Mouse (Mus musculus) forebrain, embryonic 16.5 days (tissue): ENCODE measurements around the gene Gm45062. TPM values are rescaled to one million over a fixed set of nuclear protein-coding genes. Genes with fewer than 3 reads are reported as not detected.

ENCODE experiments used
- ATAC-seq: fragments of 200-750 bp; cut with Nextera tagmentation; 2 replicates; pipeline ENCODE4 v1.8.0; 2017; ENCODE audit warnings: mild to moderate bottlenecking, moderate library complexity
- H3K27ac ChIP-seq: fragments of 300-500 bp; sonication (generic); 2 replicates; pipeline ENCODE4 v1.5.1; 2014; ENCODE audit warnings: low read length, control low read depth
- H3K27me3 ChIP-seq: fragments of 300-500 bp; sonication (generic); replicated peaks from 2 replicates; pipeline ENCODE4 v1.6.1; 2014; ENCODE audit warnings: low read length; ENCODE audit not compliant: control insufficient read depth, insufficient read depth
- H3K36me3 ChIP-seq: fragments of 300-500 bp; sonication (generic); 2 replicates; pipeline ENCODE4 v1.6.1; 2014; ENCODE audit not compliant: control insufficient read depth, insufficient read depth
- H3K4me1 ChIP-seq: fragments of 300-500 bp; sonication (generic); replicated peaks from 2 replicates; pipeline ENCODE4 v1.6.1; 2014; ENCODE audit warnings: low read length; ENCODE audit not compliant: control insufficient read depth, insufficient read depth
- H3K4me2 ChIP-seq: fragments of 300-500 bp; sonication (generic); 2 replicates; pipeline ENCODE4 v1.6.1; 2014; ENCODE audit warnings: mild to moderate bottlenecking, low read length, control low read depth
- H3K4me3 ChIP-seq: fragments of 300-500 bp; sonication (generic); replicated peaks from 2 replicates; pipeline ENCODE4 v1.5.1; 2014; ENCODE audit warnings: mild to moderate bottlenecking, low read length, control low read depth
- H3K9ac ChIP-seq: fragments of 300-500 bp; sonication (generic); replicated peaks from 2 replicates; pipeline ENCODE4 v1.6.1; 2014; ENCODE audit warnings: low read depth, low read length, control low read depth
- H3K9me3 ChIP-seq: fragments of 300-500 bp; sonication (generic); 2 replicates; pipeline ENCODE4 v1.6.1; 2016; ENCODE audit warnings: low read length; ENCODE audit not compliant: control insufficient read depth
- WGBS: fragments of 180-500 bp; shearing (Covaris S2); extraction: QIAGEN DNeasy Blood & Tissue Kit; methylation state at CpG from one replicate; pipeline ENCODE4 v1.1.7; 2014; 5-methylcytosine and 5-hydroxymethylcytosine counted together
- polyA plus RNA-seq: library from polyadenylated mRNA; unstranded; fragments of >200 nt; fragmentation: Nextera tagmentation; extraction: Ambion mirVana; gene quantifications from 2 replicates; pipeline ENCODE4 v1.2.1, GENCODE M21; 2015

Gm45062 gene
- polyA plus RNA-seq, 1 experiment from 2014 or later = 24.3 TPM

DNA sequence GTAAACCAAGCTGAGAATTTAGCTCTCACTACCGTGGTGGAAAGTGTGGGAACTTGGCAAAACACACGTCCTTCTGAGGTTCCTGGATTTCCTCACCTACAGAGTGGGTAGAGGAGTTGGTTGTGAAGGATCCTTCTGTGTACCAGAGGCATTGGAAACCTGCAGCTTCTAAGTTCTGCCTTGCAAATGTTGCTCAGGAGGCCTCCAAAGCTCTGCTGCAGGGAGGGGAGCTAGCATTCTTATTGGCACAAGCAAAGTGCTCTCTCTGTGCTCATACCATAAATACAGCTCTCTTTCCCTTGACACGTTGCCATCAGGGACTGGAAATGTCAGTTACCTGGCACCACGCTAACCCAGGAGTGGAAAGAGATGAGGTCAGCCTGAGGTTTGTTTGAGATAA is 379.6 kb downstream of the Gm45062 start:
- H3K27ac ChIP-seq = no peak overlapping the region
- no peak for ATAC-seq
- no peaks in the 10 kb centered on the region for H3K4me1 ChIP-seq
- H3K4me3 ChIP-seq = no peak overlapping the region
- H3K4me2 ChIP-seq = no peak overlapping the region
- no peak overlapping the region for H3K9ac ChIP-seq
- H3K36me3 ChIP-seq = no peaks in the 10 kb centered on the region
- 88% methylated on average over 4 of the region's 4 CpGs for WGBS
- no peaks in the 10 kb centered on the region for H3K27me3 ChIP-seq
- no peaks in the 10 kb centered on the region for H3K9me3 ChIP-seq

DNA sequence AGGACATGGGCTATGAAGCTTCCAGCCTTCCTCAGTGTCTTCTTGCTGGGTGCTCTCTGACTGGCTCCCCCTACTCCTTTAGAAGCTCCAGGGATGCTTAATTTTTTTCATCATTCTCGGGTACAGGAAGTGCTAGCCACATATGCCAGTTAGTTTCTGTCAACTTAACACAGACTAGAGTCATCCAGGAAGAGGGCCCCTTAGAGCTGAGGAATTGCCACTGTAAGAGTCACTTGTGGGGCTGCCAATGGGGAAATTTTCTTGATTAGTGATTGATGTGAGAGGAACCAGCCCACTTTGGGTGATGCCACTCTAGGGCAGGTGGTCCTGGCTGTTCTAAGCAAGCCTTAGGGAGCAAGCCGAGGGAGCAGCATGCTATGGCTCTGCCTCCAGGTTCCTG is 380.3 kb downstream of the Gm45062 start:
- ATAC-seq = no peak
- no peaks in the 10 kb centered on the region for H3K9me3 ChIP-seq
- H3K27ac ChIP-seq = no peak overlapping the region
- no peaks in the 10 kb centered on the region for H3K36me3 ChIP-seq
- WGBS = 85% methylated on average over 2 of the region's 2 CpGs
- H3K9ac ChIP-seq = no peak overlapping the region
- H3K4me1 ChIP-seq = no peaks in the 10 kb centered on the region
- no peak overlapping the region for H3K4me2 ChIP-seq
- H3K27me3 ChIP-seq = no peaks in the 10 kb centered on the region
- H3K4me3 ChIP-seq = no peak overlapping the region

DNA sequence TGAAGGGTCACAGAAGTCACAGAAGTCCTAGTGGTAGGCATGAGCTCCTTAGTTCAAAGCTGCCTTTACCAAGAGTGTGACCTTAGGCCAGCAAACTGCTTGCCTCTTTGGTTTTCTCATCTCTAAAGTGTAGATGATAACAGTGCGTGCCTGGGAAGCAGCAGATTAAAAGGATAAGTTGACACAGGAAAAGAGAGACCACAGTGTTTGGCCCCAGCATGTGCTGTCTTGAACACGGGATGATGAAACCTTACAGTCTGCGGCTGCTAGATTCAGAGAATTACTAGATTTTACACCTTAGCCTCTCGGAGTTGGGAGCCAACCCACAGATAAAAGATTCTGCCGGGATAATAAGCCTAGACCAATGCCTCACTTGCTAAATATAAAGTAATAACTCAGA is 381.6 kb downstream of the Gm45062 start:
- 85% methylated on average over 5 of the region's 5 CpGs for WGBS
- no peak for ATAC-seq
- Histone ChIP-seq H3K27me3 (no peaks in the 10 kb centered on the region), H3K36me3 (no peaks in the 10 kb centered on the region), H3K9ac (no peak overlapping the region), H3K4me3 (no peak overlapping the region), H3K9me3 (no peaks in the 10 kb centered on the region), H3K4me2 (no peak overlapping the region), H3K4me1 (no peaks in the 10 kb centered on the region), H3K27ac (no peak overlapping the region)

DNA sequence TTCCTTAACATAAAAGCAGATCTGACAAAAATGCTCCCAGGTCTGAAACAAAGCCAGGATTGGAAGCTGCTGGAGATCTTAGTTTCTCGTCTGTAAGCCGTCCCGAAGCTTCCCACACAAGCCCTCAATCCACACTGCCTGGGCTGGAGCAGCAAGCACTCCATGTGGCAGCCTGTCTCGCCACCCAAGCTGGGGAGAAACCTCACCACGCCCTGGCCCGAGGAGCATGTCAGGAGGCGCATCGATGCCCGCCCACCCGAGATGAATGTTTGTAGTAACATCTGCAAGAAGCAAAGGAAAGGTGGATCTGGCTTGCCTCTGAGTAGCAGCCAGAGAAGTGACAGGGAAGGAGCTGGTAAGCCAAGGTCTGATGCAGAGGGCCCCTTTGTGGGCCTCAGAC is 385.5 kb downstream of the Gm45062 start:
- 87% methylated on average over 10 of the region's 10 CpGs for WGBS
- H3K9ac ChIP-seq = no peak overlapping the region
- no peaks in the 10 kb centered on the region for H3K27me3 ChIP-seq
- no peaks in the 10 kb centered on the region for H3K9me3 ChIP-seq
- ATAC-seq = no peak
- H3K27ac ChIP-seq = no peak overlapping the region
- no peak overlapping the region for H3K4me3 ChIP-seq
- no peaks in the 10 kb centered on the region for H3K36me3 ChIP-seq
- H3K4me1 ChIP-seq = no peaks in the 10 kb centered on the region
- H3K4me2 ChIP-seq = no peak overlapping the region

DNA sequence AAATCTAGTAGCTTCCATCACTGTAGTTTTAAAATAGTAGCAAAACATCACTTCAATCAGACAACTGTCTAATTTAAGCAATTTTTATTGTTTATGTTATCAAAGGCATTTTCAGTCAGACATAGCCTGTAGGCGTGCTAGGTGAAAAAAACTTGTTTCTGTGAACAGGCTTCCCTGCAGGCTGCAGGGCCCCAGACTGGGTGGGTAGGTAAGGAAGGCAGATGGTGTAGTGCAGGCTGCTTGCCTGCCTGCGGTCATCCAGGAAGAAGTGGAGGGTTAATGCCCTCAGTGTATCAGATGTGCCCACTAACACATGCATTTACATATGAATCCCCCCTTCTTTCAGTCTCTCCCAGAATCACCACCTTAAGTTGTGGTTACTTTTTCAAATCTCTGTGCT is 386.5 kb downstream of the Gm45062 start:
- H3K4me2 ChIP-seq = no peak overlapping the region
- no peaks in the 10 kb centered on the region for H3K4me1 ChIP-seq
- WGBS = 33% methylated on average over 2 of the region's 2 CpGs
- peak; percentile 53; the same call in 1 of the 2 replicates for ATAC-seq
- no peak overlapping the region for H3K9ac ChIP-seq
- H3K36me3 ChIP-seq = no peaks in the 10 kb centered on the region
- no peak overlapping the region for H3K4me3 ChIP-seq
- no peak overlapping the region for H3K27ac ChIP-seq
- H3K9me3 ChIP-seq = no peaks in the 10 kb centered on the region
- H3K27me3 ChIP-seq = no peaks in the 10 kb centered on the region

Other genes with a start within 250 kb of the Gm45062 start
- gene Col28a1, start 66.8 kb upstream of the Gm45062 start, polyA plus RNA-seq = 0.43 and 0.79 TPM in 2 replicates
- 26.0 and 28.8 TPM in 2 replicates for gene Mios, start 50.2 kb upstream of the Gm45062 start, polyA plus RNA-seq
- gene Rpa3, start 277 bp upstream of the Gm45062 start, polyA plus RNA-seq = 82.8 and 96.3 TPM in 2 replicates
- 46.0 and 49.3 TPM in 2 replicates for gene Umad1, start 162 bp upstream of the Gm45062 start, polyA plus RNA-seq